In the genomic region with DNA sequence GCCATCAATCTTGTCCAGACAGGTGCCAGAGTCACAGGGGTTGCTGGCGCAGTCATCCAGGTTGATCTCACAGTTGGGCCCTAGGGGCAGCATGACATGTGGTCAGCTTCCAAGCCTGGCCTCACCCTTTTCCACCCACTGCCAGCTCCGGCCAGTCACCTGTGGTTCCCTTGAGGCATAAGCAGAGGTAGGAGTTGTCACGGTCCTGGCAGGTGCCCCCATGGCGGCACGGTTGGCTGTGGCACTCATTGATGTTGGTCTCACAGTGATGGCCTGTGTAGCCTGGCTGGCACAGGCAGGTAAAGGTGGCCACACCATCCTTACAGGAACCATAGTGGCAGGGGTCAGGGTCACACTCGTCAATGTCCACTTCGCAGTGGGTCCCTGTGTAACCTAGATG, we compare ENCODE assay signal across 20 mouse cellular contexts. TPM values are rescaled to one million over a fixed set of nuclear protein-coding genes. Genes with fewer than 3 reads are reported as not detected.
DNase-seq lines count a peak whose midpoint lies in the region; ATAC-seq and TF ChIP-seq lines count a peak whose summit lies in the region.
"Had no signal": no experiment of that assay in that cellular context is flagged by ENCODE, and none has a peak within 500 bp of the region (broad histone marks: within the 10 kb centered on the region; RNA-seq: fewer than 3 reads in every experiment).

No protein-coding gene starts in this region.

- TF ChIP-seq EP300 in heart, adult 2 months (IDR thresholded peaks at IDR 0.05; ENCODE audit: insufficient read depth, low read depth, low read length), result no peak

- WGBS in heart, adult 2 months, result 85% methylated on average over 7 of the region's 7 CpGs
- WGBS in hindbrain, embryonic 10.5 days, result 94% methylated on average over 7 of the region's 7 CpGs
- 97% methylated on average over 7 of the region's 7 CpGs for WGBS in hindbrain, embryonic 16.5 days
- 97% methylated on average over 7 of the region's 7 CpGs for WGBS in midbrain, embryonic 13.5 days
- WGBS in midbrain, embryonic 15.5 days, result 98% methylated on average over 7 of the region's 7 CpGs
- 96% methylated on average over 7 of the region's 7 CpGs for WGBS in hindbrain, embryonic 15.5 days

- TF ChIP-seq POLR2A in heart, adult 2 months (IDR thresholded peaks at IDR 0.05; ENCODE audit: insufficient read depth, low read depth, low read length), result no peak

- H3K27me3 ChIP-seq in heart, adult 2 months (ENCODE audit: control insufficient read depth, insufficient read depth, low read length), result no peaks in the 10 kb centered on the region
- no peaks in the 10 kb centered on the region for H3K27me3 ChIP-seq in hindbrain, embryonic 10.5 days (ENCODE audit: insufficient read depth, poor library complexity, severe bottlenecking)
- H3K27me3 ChIP-seq in hindbrain, embryonic 16.5 days (replicated peaks; ENCODE audit: control insufficient read depth, insufficient read depth, low read length), result no peaks in the 10 kb centered on the region
- no peaks in the 10 kb centered on the region for H3K27me3 ChIP-seq in midbrain, embryonic 13.5 days
- no peaks in the 10 kb centered on the region for H3K27me3 ChIP-seq in midbrain, embryonic 15.5 days (replicated peaks)
- no peaks in the 10 kb centered on the region for H3K27me3 ChIP-seq in hindbrain, embryonic 15.5 days
- H3K27me3 ChIP-seq: embryonic facial prominence, embryonic 12.5 days; limb, embryonic 12.5 days; liver, embryonic 12.5 days had no signal

- peak overlapping the region; percentile 92; the same call in 1 of the 2 replicates for H3K27ac ChIP-seq in heart, adult 2 months
- H3K27ac ChIP-seq in hindbrain, embryonic 10.5 days, result peak overlapping the region; percentile 75
- H3K27ac ChIP-seq in hindbrain, embryonic 16.5 days (ENCODE audit: low read depth, low read length), result no peak overlapping the region
- peak overlapping the region; percentile 59 for H3K27ac ChIP-seq in midbrain, embryonic 13.5 days
- H3K27ac ChIP-seq in midbrain, embryonic 15.5 days, result no peak overlapping the region
- 0 out of 2 replicates have a peak overlapping the region, but pooled peaks have one; percentile 23 for H3K27ac ChIP-seq in hindbrain, embryonic 15.5 days (replicated peaks)
- H3K27ac ChIP-seq: embryonic facial prominence, embryonic 12.5 days; limb, embryonic 12.5 days; liver, embryonic 12.5 days; stomach, postnatal 0 days had no signal

- intact Hi-C loops in heart, adult 2 months (cut with DNase I), result no loop called here
- intact Hi-C loops in heart, postnatal 25 days (cut with DNase I), result loop anchor here (2.0 kb wide), 1 partner anchor 25 kb away; no protein-coding TSS in a partner anchor

- H3K4me2 ChIP-seq in hindbrain, embryonic 16.5 days (ENCODE audit: low read length), result no peak overlapping the region
- no peak overlapping the region for H3K4me2 ChIP-seq in midbrain, embryonic 13.5 days (replicated peaks)
- no peak overlapping the region for H3K4me2 ChIP-seq in midbrain, embryonic 15.5 days
- no peak overlapping the region for H3K4me2 ChIP-seq in hindbrain, embryonic 15.5 days
- H3K4me2 ChIP-seq: embryonic facial prominence, embryonic 12.5 days; limb, embryonic 12.5 days; liver, embryonic 12.5 days had no signal

- peaks cover 23% of the 10 kb centered on the region for H3K4me1 ChIP-seq in heart, adult 2 months (ENCODE audit: control insufficient read depth, insufficient read depth, low read length)
- H3K4me1 ChIP-seq in hindbrain, embryonic 10.5 days (replicated peaks), result peaks cover 74% of the 10 kb centered on the region
- peaks cover 18% of the 10 kb centered on the region for H3K4me1 ChIP-seq in hindbrain, embryonic 16.5 days (ENCODE audit: control insufficient read depth, insufficient read depth, low read depth, low read length)
- H3K4me1 ChIP-seq in midbrain, embryonic 13.5 days (replicated peaks), result peaks cover 73% of the 10 kb centered on the region
- peaks cover 37% of the 10 kb centered on the region for H3K4me1 ChIP-seq in midbrain, embryonic 15.5 days
- peaks cover 57% of the 10 kb centered on the region for H3K4me1 ChIP-seq in hindbrain, embryonic 15.5 days (replicated peaks)

- no peaks in the 10 kb centered on the region for H3K9me3 ChIP-seq in hindbrain, embryonic 10.5 days
- no peaks in the 10 kb centered on the region for H3K9me3 ChIP-seq in hindbrain, embryonic 16.5 days (ENCODE audit: control insufficient read depth, low read length)
- no peaks in the 10 kb centered on the region for H3K9me3 ChIP-seq in midbrain, embryonic 13.5 days
- H3K9me3 ChIP-seq in midbrain, embryonic 15.5 days, result no peaks in the 10 kb centered on the region
- H3K9me3 ChIP-seq in hindbrain, embryonic 15.5 days, result no peaks in the 10 kb centered on the region
- H3K9me3 ChIP-seq: embryonic facial prominence, embryonic 12.5 days; limb, embryonic 12.5 days; liver, embryonic 12.5 days had no signal

- no peak for DNase-seq in heart, adult 2 months
- no peak for DNase-seq in heart, postnatal 25 days (ENCODE audit: low spot score)
- DNase-seq in hindbrain, embryonic 10.5 days (ENCODE audit: low spot score), result no peak
- DNase-seq in left cerebral cortex, adult 11 months (ENCODE audit: low spot score), result no peak
- DNase-seq: adrenal gland, adult 2 months; cerebellum, adult 9-10 months; gastrocnemius, postnatal 25 days; lung, adult 2 months; lung, postnatal 4 days; right cerebral cortex, adult 18-20 months had no signal

- H3K36me3 ChIP-seq in heart, adult 2 months (ENCODE audit: control insufficient read depth, insufficient read depth, low read length), result peaks cover 3% of the 10 kb centered on the region
- H3K36me3 ChIP-seq in hindbrain, embryonic 10.5 days, result peaks cover 100% of the 10 kb centered on the region
- H3K36me3 ChIP-seq in hindbrain, embryonic 16.5 days (ENCODE audit: control insufficient read depth, insufficient read depth, low read length), result 0 out of 2 replicates have a peak, but pooled peaks cover 3% of the 10 kb centered on the region
- peaks cover 72% of the 10 kb centered on the region for H3K36me3 ChIP-seq in midbrain, embryonic 13.5 days
- H3K36me3 ChIP-seq in midbrain, embryonic 15.5 days (replicated peaks), result no peaks in the 10 kb centered on the region
- H3K36me3 ChIP-seq in hindbrain, embryonic 15.5 days, result 0 out of 2 replicates have a peak, but pooled peaks cover 4% of the 10 kb centered on the region

- H3K9ac ChIP-seq in heart, adult 2 months (ENCODE audit: low read depth, low read length), result no peak overlapping the region
- H3K9ac ChIP-seq in hindbrain, embryonic 16.5 days (ENCODE audit: low read depth, low read length), result no peak overlapping the region
- no peak overlapping the region for H3K9ac ChIP-seq in midbrain, embryonic 13.5 days (replicated peaks)
- H3K9ac ChIP-seq in midbrain, embryonic 15.5 days, result no peak overlapping the region
- H3K9ac ChIP-seq in hindbrain, embryonic 15.5 days, result no peak overlapping the region
- H3K9ac ChIP-seq: embryonic facial prominence, embryonic 12.5 days; limb, embryonic 12.5 days; liver, embryonic 12.5 days had no signal

- TF ChIP-seq CTCF in heart, adult 2 months (IDR thresholded peaks at IDR 0.05), result no peak

- H3K4me3 ChIP-seq in heart, adult 2 months, result no peak overlapping the region
- no peak overlapping the region for H3K4me3 ChIP-seq in hindbrain, embryonic 10.5 days
- no peak overlapping the region for H3K4me3 ChIP-seq in hindbrain, embryonic 16.5 days (ENCODE audit: low read length)
- no peak overlapping the region for H3K4me3 ChIP-seq in midbrain, embryonic 13.5 days (replicated peaks)
- no peak overlapping the region for H3K4me3 ChIP-seq in midbrain, embryonic 15.5 days
- H3K4me3 ChIP-seq in hindbrain, embryonic 15.5 days, result no peak overlapping the region
- H3K4me3 ChIP-seq: embryonic facial prominence, embryonic 12.5 days; erythroblast, embryonic 14.5 days; limb, embryonic 12.5 days; liver, embryonic 12.5 days had no signal

- no peaks in the 10 kb centered on the region for H3K79me2 ChIP-seq in heart, adult 2 months (replicated peaks; ENCODE audit: control insufficient read depth, insufficient read depth, low read length)

- ATAC-seq in hindbrain, embryonic 16.5 days, result no peak
- no peak for ATAC-seq in midbrain, embryonic 13.5 days
- no peak for ATAC-seq in midbrain, embryonic 15.5 days (replicated peaks)
- ATAC-seq in hindbrain, embryonic 15.5 days (ENCODE audit: low FRiP score, low read depth), result no peak
- ATAC-seq: intestine, postnatal 0 days; liver, embryonic 12.5 days had no signal

RNA-seq across cellular contexts. Expression of a gene that starts 32.9 kb away (rescaled TPM):
- 10 to 100 TPM; 36.3 to 40.4 TPM for total RNA-seq in heart, adult 2 months (2021)
- 37.5 and 50.1 TPM in 2 replicates for polyA plus RNA-seq in heart, adult 2 months (2012; rRNA removed)
- total RNA-seq in heart, postnatal 25 days (2021), result 10 to 100 TPM; 34.9 to 38.8 TPM
- 25.2 and 28.9 TPM in 2 replicates for polyA plus RNA-seq in hindbrain, embryonic 10.5 days (2016; fragmentation: Nextera tagmentation; extraction: Ambion mirVana)
- polyA plus RNA-seq in hindbrain, embryonic 16.5 days (2015; fragmentation: Nextera tagmentation; extraction: Ambion mirVana), result 15.4 and 19.3 TPM in 2 replicates
- polyA plus RNA-seq in midbrain, embryonic 13.5 days (2015; fragmentation: Nextera tagmentation; extraction: Ambion mirVana), result 21.3 and 22.8 TPM in 2 replicates
- 21.3 and 21.5 TPM in 2 replicates for polyA plus RNA-seq in midbrain, embryonic 15.5 days (2015; fragmentation: Nextera tagmentation; extraction: Ambion mirVana)
- polyA plus RNA-seq in hindbrain, embryonic 15.5 days (2015; fragmentation: Nextera tagmentation; extraction: Ambion mirVana), result 17.5 and 21.6 TPM in 2 replicates

RNA-seq across cellular contexts. Expression of a gene that starts 38.6 kb away (rescaled TPM):
- total RNA-seq in heart, adult 2 months (2021), result 10 to 100 TPM; 31.6 to 32.4 TPM
- polyA plus RNA-seq in heart, adult 2 months (2012; rRNA removed), result 22.0 and 23.2 TPM in 2 replicates
- total RNA-seq in heart, postnatal 25 days (2021), result 10 to 100 TPM; 27.5 to 32.3 TPM
- polyA plus RNA-seq in hindbrain, embryonic 10.5 days (2016; fragmentation: Nextera tagmentation; extraction: Ambion mirVana), result 39.1 and 46.4 TPM in 2 replicates
- 13.3 and 15.1 TPM in 2 replicates for polyA plus RNA-seq in hindbrain, embryonic 16.5 days (2015; fragmentation: Nextera tagmentation; extraction: Ambion mirVana)
- 21.4 and 27.9 TPM in 2 replicates for polyA plus RNA-seq in midbrain, embryonic 13.5 days (2015; fragmentation: Nextera tagmentation; extraction: Ambion mirVana)
- polyA plus RNA-seq in midbrain, embryonic 15.5 days (2015; fragmentation: Nextera tagmentation; extraction: Ambion mirVana), result 15.6 and 17.6 TPM in 2 replicates
- 16.3 and 18.2 TPM in 2 replicates for polyA plus RNA-seq in hindbrain, embryonic 15.5 days (2015; fragmentation: Nextera tagmentation; extraction: Ambion mirVana)

Comparison
In these comparisons a context has a peak if more than half of its experiments do, and no peak if none do; other contexts are left out.
1. H3K27ac ChIP-seq: peak in heart, adult 2 months (single experiment), hindbrain, embryonic 10.5 days (single experiment), midbrain, embryonic 13.5 days (single experiment) and hindbrain, embryonic 15.5 days (single experiment); none in hindbrain, embryonic 16.5 days (single experiment) and midbrain, embryonic 15.5 days (single experiment).